8 mouse cellular contexts compared by ENCODE assay signal in genomic region chr6:114921632-114922354, GRCm38 (mm10). TPM values are rescaled to one million over a fixed set of nuclear protein-coding genes. Genes with fewer than 3 reads are reported as not detected.
DNase-seq lines count a peak whose midpoint lies in the region; ATAC-seq and TF ChIP-seq lines count a peak whose summit lies in the region.

No protein-coding gene starts in this region.

- H3K9me3 ChIP-seq in CH12.LX (replicated peaks; ENCODE audit: low read length): peaks cover under 1% of the 10 kb centered on the region
- no peaks in the 10 kb centered on the region for H3K9me3 ChIP-seq in hindbrain, embryonic 12.5 days (replicated peaks)

- peak overlapping the region; percentile 77 for H3K4me2 ChIP-seq in CH12.LX (ENCODE audit: insufficient read depth, low read depth, poor library complexity, severe bottlenecking)
- peak overlapping the region; percentile 53 for H3K4me2 ChIP-seq in hindbrain, embryonic 12.5 days (replicated peaks)

- TF ChIP-seq CTCF in CH12.LX (conservative IDR thresholded peaks at IDR 0.05 in 1 of 2, IDR thresholded peaks at IDR 0.05 in 1 of 2; ENCODE audit: low read depth in 2 of 2, low read length in 2 of 2): no peak

- DNase-seq in CH12.LX (ENCODE audit: extremely low read depth): peak; percentile 92
- DNase-seq in brain, embryonic 18.5 days (ENCODE audit: low read depth, low spot score): peak; percentile 77
- peak; percentile 75 to 78 for DNase-seq in frontal cortex, postnatal 10 days (ENCODE audit: low spot score in 2 of 2)
- DNase-seq in layer of hippocampus, postnatal 14 days (ENCODE audit: low spot score in 2 of 2): peak; percentile 66 to 81
- peak; percentile 86 for DNase-seq in lung, postnatal 14 days
- DNase-seq in ovary, postnatal 14 days (ENCODE audit: low spot score): peak; percentile 62
- peak; percentile 92 for DNase-seq in thymus, postnatal 0 days (ENCODE audit: low spot score)

- TF ChIP-seq RAD21 in CH12.LX (IDR thresholded peaks at IDR 0.05; ENCODE audit: low read depth, low read length): peak; percentile 19

- TF ChIP-seq EP300 in CH12.LX (IDR thresholded peaks at IDR 0.05; ENCODE audit: low read length): peak; percentile 83

- H3K4me1 ChIP-seq in CH12.LX (ENCODE audit: control insufficient read depth in 1 of 2, insufficient read depth in 2 of 2): peaks cover 16 to 38% of the 10 kb centered on the region in 2 experiments
- peaks cover 30% of the 10 kb centered on the region for H3K4me1 ChIP-seq in hindbrain, embryonic 12.5 days

- H3K4me3 ChIP-seq in CH12.LX (replicated peaks in 1 of 3; ENCODE audit: low read depth in 2 of 3, low read length in 2 of 3, poor library complexity in 1 of 3): peak overlapping the region; percentile 73 to 93 (median 79)
- H3K4me3 ChIP-seq in hindbrain, embryonic 12.5 days: peak overlapping the region; percentile 56

- dilution Hi-C loops in CH12.LX (cut with MboI; ENCODE audit: extremely low pct_ligation_motif_present, extremely low pct_unique_long_range_greater_than_20kb, low sequenced_read_pairs): no loop called here

- peaks cover 0 to 22% of the 10 kb centered on the region in 2 experiments for H3K36me3 ChIP-seq in CH12.LX (replicated peaks in 1 of 2; ENCODE audit: control insufficient read depth in 1 of 2, insufficient read depth in 1 of 2, low read length in 1 of 2)
- H3K36me3 ChIP-seq in hindbrain, embryonic 12.5 days: no peaks in the 10 kb centered on the region

- in situ Hi-C loops in CH12.LX (cut with MboI; ENCODE audit: low pct_ligation_motif_present, low pct_unique_long_range_greater_than_20kb, low sequenced_read_pairs): no loop called here

- WGBS in hindbrain, embryonic 12.5 days: 5% methylated on average over 15 of the region's 15 CpGs

- peaks cover 67% of the 10 kb centered on the region for H3K79me2 ChIP-seq in CH12.LX (replicated peaks; ENCODE audit: control insufficient read depth, extremely low read depth, insufficient read depth, poor library complexity, severe bottlenecking)

- peak; percentile 92 for ATAC-seq in hindbrain, embryonic 12.5 days (ENCODE audit: low FRiP score)

- peak overlapping the region; percentile 97 for H3K9ac ChIP-seq in CH12.LX (ENCODE audit: insufficient read depth, low read depth)
- H3K9ac ChIP-seq in hindbrain, embryonic 12.5 days: peak overlapping the region; percentile 83

- H3K27ac ChIP-seq in CH12.LX (ENCODE audit: insufficient read depth, low read depth): peak overlapping the region; percentile 32; the same call in 1 of the 2 replicates
- peak overlapping the region; percentile 78 for H3K27ac ChIP-seq in hindbrain, embryonic 12.5 days

- TF ChIP-seq POLR2A in CH12.LX (IDR thresholded peaks at IDR 0.05; ENCODE audit: low read depth, low read length): peak; percentile 88

- H3K27me3 ChIP-seq in CH12.LX (replicated peaks): no peaks in the 10 kb centered on the region
- no peaks in the 10 kb centered on the region for H3K27me3 ChIP-seq in hindbrain, embryonic 12.5 days

TF ChIP-seq in CH12.LX, 34 proteins besides CTCF, POLR2A, EP300 and RAD21:
- TF ChIP-seq BHLHE40 (IDR thresholded peaks at IDR 0.05; ENCODE audit: low read depth, low read length) (peak; percentile 74), MAFK (IDR thresholded peaks at IDR 0.05; ENCODE audit: insufficient replicate concordance, low read length) (no peak), SMC3 (IDR thresholded peaks at IDR 0.05; ENCODE audit: low read depth, low read length) (0 out of 2 replicates have a peak, but pooled peaks have one; percentile 22), SIN3A (IDR thresholded peaks at IDR 0.05; ENCODE audit: low read length) (peak; percentile 96), PAX5 (IDR thresholded peaks at IDR 0.05; ENCODE audit: low read length) (no peak), ZMIZ1 (IDR thresholded peaks at IDR 0.05; ENCODE audit: low read depth, low read length) (0 out of 2 replicates have a peak, but pooled peaks have one; percentile 47), USF2 (conservative IDR thresholded peaks at IDR 0.05; ENCODE audit: low read depth, low read length) (no peak), MYC (IDR thresholded peaks at IDR 0.05; ENCODE audit: low read depth, low read length) (peak; percentile 89), UBTF (IDR thresholded peaks at IDR 0.05; ENCODE audit: low read depth, low read length) (no peak; the same call in 1 of the 2 replicates), POLR2AphosphoS2 (IDR thresholded peaks at IDR 0.05; ENCODE audit: low read depth, low read length) (no peak), ZKSCAN1 (IDR thresholded peaks at IDR 0.05; ENCODE audit: borderline replicate concordance, low read depth, low read length) (no peak), NELFE (IDR thresholded peaks at IDR 0.05; ENCODE audit: low read depth, low read length) (peak; percentile 69), MEF2A (IDR thresholded peaks at IDR 0.05; ENCODE audit: borderline replicate concordance, low read depth, low read length) (peak; percentile 87), MXI1 (IDR thresholded peaks at IDR 0.05; ENCODE audit: low read depth, low read length) (peak; percentile 98), IRF4 (IDR thresholded peaks at IDR 0.05; ENCODE audit: low read depth, low read length) (peak; percentile 94), ZNF384 (IDR thresholded peaks at IDR 0.05; ENCODE audit: low read depth, low read length) (no peak), USF1 (IDR thresholded peaks at IDR 0.05; ENCODE audit: low read depth, low read length) (no peak), ZC3H11A (IDR thresholded peaks at IDR 0.05; ENCODE audit: low read depth, low read length) (no peak), MAX (IDR thresholded peaks at IDR 0.05; ENCODE audit: low read length) (peak; percentile 94), ELF1 (IDR thresholded peaks at IDR 0.05; ENCODE audit: low read depth, low read length) (peak; percentile 84), CHD2 (IDR thresholded peaks at IDR 0.05; ENCODE audit: low read length) (peak; percentile 32; the same call in 1 of the 2 replicates), E2F4 (IDR thresholded peaks at IDR 0.05; ENCODE audit: insufficient replicate concordance, low read depth, low read length) (no peak), MAZ (IDR thresholded peaks at IDR 0.05; ENCODE audit: low read depth, low read length) (peak; percentile 99), GABPA (IDR thresholded peaks at IDR 0.05; ENCODE audit: insufficient replicate concordance, low read depth, low read length) (no peak), JUN (IDR thresholded peaks at IDR 0.05; ENCODE audit: insufficient read depth, low read depth, low read length) (peak; percentile 39; the same call in 1 of the 2 replicates), NRF1 (IDR thresholded peaks at IDR 0.05; ENCODE audit: low read depth, low read length) (peak; percentile 93), KAT2A (IDR thresholded peaks at IDR 0.05; ENCODE audit: insufficient replicate concordance, low read length) (no peak), CHD1 (IDR thresholded peaks at IDR 0.05; ENCODE audit: low read depth, low read length) (peak; percentile 20; the same call in 1 of the 2 replicates), TBP (conservative IDR thresholded peaks at IDR 0.05; ENCODE audit: low read depth, low read length) (peak; percentile 92), ETS1 (conservative IDR thresholded peaks at IDR 0.05; ENCODE audit: low read depth, low read length) (peak; percentile 86), JUND (conservative IDR thresholded peaks at IDR 0.05; ENCODE audit: low read depth, low read length) (peak; percentile 64), HCFC1 (IDR thresholded peaks at IDR 0.05; ENCODE audit: low read depth, low read length) (no peak), TCF12 (IDR thresholded peaks at IDR 0.05; ENCODE audit: low read depth, low read length) (peak; percentile 79), RCOR1 (conservative IDR thresholded peaks at IDR 0.05; ENCODE audit: low read depth, low read length) (no peak)

RNA-seq across cellular contexts. Expression of gene Vgll4, which starts 48.0 kb away (rescaled TPM):
- total RNA-seq in CH12.LX (2012; rRNA removed) (73.7 and 85.1 TPM in 2 replicates), CH12.LX (2014; rRNA removed) (29.3 and 34.6 TPM in 2 replicates)
- 32.4 and 37.3 TPM in 2 replicates for polyA plus RNA-seq in CH12.LX (2012; ENCODE audit: insufficient read length, low read depth)
- polyA plus RNA-seq in hindbrain, embryonic 12.5 days (2016; fragmentation: Nextera tagmentation; extraction: Ambion mirVana): 94.2 and 94.3 TPM in 2 replicates
- 10 to 100 TPM; 33.3 to 36.2 TPM for total RNA-seq in layer of hippocampus, postnatal 14 days (2021)
- polyA plus RNA-seq in thymus, postnatal 0 days (2015; fragmentation: Nextera tagmentation; extraction: Ambion mirVana): 74.0 and 90.5 TPM in 2 replicates

Comparison
In these comparisons a context has a peak if more than half of its experiments do, and no peak if none do; other contexts are left out.
1. Peak in every context shown above with its lines: DNase-seq, ATAC-seq, H3K4me3 ChIP-seq and H3K27ac ChIP-seq.